Mouse (Mus musculus): ENCODE measurements around the gene Alox12e.

- TF ChIP-seq POLR2A (IDR thresholded peaks at IDR 0.05; ENCODE audit: extremely low read depth, insufficient read depth, low read length) (no peak), CTCF (IDR thresholded peaks at IDR 0.05; ENCODE audit: extremely low read depth, insufficient read depth, low read length) (no peak)
These were observed 14.1 kb downstream of the Alox12e start for GRCm38 (mm10) chr11:70308296-70308695.
